Mouse (Mus musculus): Measurements from ENCODE around the gene Slc17a1. TPM values are rescaled to one million over a fixed set of nuclear protein-coding genes. Genes with fewer than 3 reads are reported as not detected.
A peak's percentile ranks its signal among the peaks of the same experiment; 100 is the strongest.

Slc17a1 gene
- polyA plus RNA-seq, 1 experiment from 2014 or later, result not detected

GRCm38 (mm10) chr13:23864711-23865110, 2.8 kb upstream of the Slc17a1 start:
- ATAC-seq (replicated peaks; ENCODE audit: insufficient number of reproducible peaks, insufficient read depth, low FRiP score, low read depth), result no peak
- Histone ChIP-seq H3K36me3 (no peaks in the 10 kb centered on the region), H3K27me3 (no peaks in the 10 kb centered on the region; the same call in 1 of the 2 replicates), H3K9me3 (replicated peaks) (no peaks in the 10 kb centered on the region), H3K4me1 (replicated peaks) (peaks cover 8% of the 10 kb centered on the region), H3K4me2 (no peak overlapping the region), H3K27ac (no peak overlapping the region), H3K4me3 (no peak overlapping the region), H3K9ac (no peak overlapping the region)
- WGBS, result 58% methylated on average over 9 of the region's 9 CpGs

GRCm38 (mm10) chr13:23866086-23866710, 1.4 kb upstream of the Slc17a1 start:
- H3K27me3 ChIP-seq, result no peaks in the 10 kb centered on the region
- H3K9me3 ChIP-seq (replicated peaks), result no peaks in the 10 kb centered on the region
- H3K36me3 ChIP-seq, result no peaks in the 10 kb centered on the region
- peaks cover 8% of the 10 kb centered on the region for H3K4me1 ChIP-seq (replicated peaks)
- peak overlapping the region; percentile 31 for H3K27ac ChIP-seq
- no peak overlapping the region for H3K4me2 ChIP-seq
- WGBS, result 57% methylated on average over 9 of the region's 9 CpGs
- ATAC-seq (replicated peaks; ENCODE audit: insufficient number of reproducible peaks, insufficient read depth, low FRiP score, low read depth), result peak; percentile 60; the same call in 1 of the 2 replicates
- no peak overlapping the region for H3K4me3 ChIP-seq
- H3K9ac ChIP-seq, result no peak overlapping the region; the same call in 1 of the 2 replicates

GRCm38 (mm10) chr13:23867000-23867399, 550 bp upstream of the Slc17a1 start:
- H3K4me3 ChIP-seq, result no peak overlapping the region
- no peak overlapping the region for H3K9ac ChIP-seq
- no peak overlapping the region for H3K27ac ChIP-seq
- H3K4me1 ChIP-seq (replicated peaks), result peaks cover 8% of the 10 kb centered on the region
- H3K9me3 ChIP-seq (replicated peaks), result no peaks in the 10 kb centered on the region
- H3K4me2 ChIP-seq, result no peak overlapping the region
- no peaks in the 10 kb centered on the region for H3K27me3 ChIP-seq
- H3K36me3 ChIP-seq, result no peaks in the 10 kb centered on the region
- no peak for ATAC-seq (replicated peaks; ENCODE audit: insufficient number of reproducible peaks, insufficient read depth, low FRiP score, low read depth)
- WGBS, result 76% methylated on average over 6 of the region's 6 CpGs

GRCm38 (mm10) chr13:23868790-23869533, 1.4 kb downstream of the Slc17a1 start:
- H3K4me2 ChIP-seq, result no peak overlapping the region
- ATAC-seq (replicated peaks; ENCODE audit: insufficient number of reproducible peaks, insufficient read depth, low FRiP score, low read depth), result no peak
- no peaks in the 10 kb centered on the region for H3K9me3 ChIP-seq (replicated peaks)
- no peak overlapping the region for H3K27ac ChIP-seq
- 74% methylated on average over 8 of the region's 8 CpGs for WGBS
- no peak overlapping the region for H3K9ac ChIP-seq
- peaks cover 8% of the 10 kb centered on the region for H3K4me1 ChIP-seq (replicated peaks)
- H3K36me3 ChIP-seq, result no peaks in the 10 kb centered on the region
- H3K4me3 ChIP-seq, result no peak overlapping the region
- H3K27me3 ChIP-seq, result no peaks in the 10 kb centered on the region

- H3K27me3 ChIP-seq, result no peaks in the 10 kb centered on the region
- 75% methylated on average over 3 of the region's 3 CpGs for WGBS
These were observed 2.4 kb downstream of the Slc17a1 start for GRCm38 (mm10) chr13:23869996-23870395.

GRCm38 (mm10) chr13:23873141-23873540, 5.6 kb downstream of the Slc17a1 start:
- Histone ChIP-seq H3K4me2 (no peak overlapping the region), H3K27me3 (no peaks in the 10 kb centered on the region), H3K4me3 (no peak overlapping the region), H3K9ac (no peak overlapping the region), H3K4me1 (replicated peaks) (no peaks in the 10 kb centered on the region), H3K9me3 (replicated peaks) (no peaks in the 10 kb centered on the region), H3K36me3 (no peaks in the 10 kb centered on the region), H3K27ac (no peak overlapping the region)
- WGBS, result 78% methylated on average over 5 of the region's 5 CpGs
- ATAC-seq (replicated peaks; ENCODE audit: insufficient number of reproducible peaks, insufficient read depth, low FRiP score, low read depth), result no peak

More at GRCm38 (mm10) chr13:23869996-23870395, 2.4 kb downstream of the Slc17a1 start:
- Histone ChIP-seq H3K4me3 (no peak overlapping the region), H3K9ac (no peak overlapping the region), H3K9me3 (replicated peaks) (no peaks in the 10 kb centered on the region), H3K4me1 (replicated peaks) (peaks cover 8% of the 10 kb centered on the region; the same call in 1 of the 2 replicates), H3K36me3 (no peaks in the 10 kb centered on the region), H3K4me2 (no peak overlapping the region), H3K27ac (no peak overlapping the region)
- ATAC-seq (replicated peaks; ENCODE audit: insufficient number of reproducible peaks, insufficient read depth, low FRiP score, low read depth), result no peak

- no peaks in the 10 kb centered on the region for H3K4me1 ChIP-seq (replicated peaks)
- no peak for ATAC-seq (replicated peaks; ENCODE audit: insufficient number of reproducible peaks, insufficient read depth, low FRiP score, low read depth)
- no peak overlapping the region for H3K27ac ChIP-seq
- 64% methylated on average over 3 of the region's 3 CpGs for WGBS
- no peak overlapping the region for H3K4me2 ChIP-seq
- H3K27me3 ChIP-seq, result no peaks in the 10 kb centered on the region
- no peak overlapping the region for H3K9ac ChIP-seq
- no peaks in the 10 kb centered on the region for H3K9me3 ChIP-seq (replicated peaks)
- H3K4me3 ChIP-seq, result no peak overlapping the region
- H3K36me3 ChIP-seq, result no peaks in the 10 kb centered on the region
These were observed 11.6 kb downstream of the Slc17a1 start for GRCm38 (mm10) chr13:23879106-23879505.

- no peak for ATAC-seq (replicated peaks; ENCODE audit: insufficient number of reproducible peaks, insufficient read depth, low FRiP score, low read depth)
- 75% methylated on average over 5 of the region's 5 CpGs for WGBS
These were observed 12.1 kb downstream of the Slc17a1 start for GRCm38 (mm10) chr13:23879636-23880035.

GRCm38 (mm10) chr13:23885540-23885939, 18.0 kb downstream of the Slc17a1 start:
- H3K27ac ChIP-seq, result no peak overlapping the region
- no peaks in the 10 kb centered on the region for H3K36me3 ChIP-seq
- WGBS, result 22% methylated on average over 2 of the region's 2 CpGs
- no peak overlapping the region for H3K4me3 ChIP-seq
- no peaks in the 10 kb centered on the region for H3K9me3 ChIP-seq (replicated peaks)
- H3K4me1 ChIP-seq (replicated peaks), result no peaks in the 10 kb centered on the region
- H3K27me3 ChIP-seq, result no peaks in the 10 kb centered on the region
- no peak overlapping the region for H3K9ac ChIP-seq
- ATAC-seq (replicated peaks; ENCODE audit: insufficient number of reproducible peaks, insufficient read depth, low FRiP score, low read depth), result no peak
- no peak overlapping the region for H3K4me2 ChIP-seq

More at GRCm38 (mm10) chr13:23879636-23880035, 12.1 kb downstream of the Slc17a1 start:
- Histone ChIP-seq H3K9me3 (replicated peaks) (no peaks in the 10 kb centered on the region), H3K9ac (no peak overlapping the region), H3K4me2 (no peak overlapping the region), H3K27ac (no peak overlapping the region), H3K27me3 (no peaks in the 10 kb centered on the region), H3K4me3 (no peak overlapping the region), H3K36me3 (no peaks in the 10 kb centered on the region), H3K4me1 (replicated peaks) (no peaks in the 10 kb centered on the region)

- Histone ChIP-seq H3K4me1 (replicated peaks) (no peaks in the 10 kb centered on the region), H3K4me2 (no peak overlapping the region), H3K27ac (no peak overlapping the region), H3K36me3 (no peaks in the 10 kb centered on the region), H3K9ac (no peak overlapping the region), H3K4me3 (no peak overlapping the region), H3K9me3 (replicated peaks) (no peaks in the 10 kb centered on the region), H3K27me3 (no peaks in the 10 kb centered on the region)
- 75% methylated on average over 3 of the region's 3 CpGs for WGBS
- no peak for ATAC-seq (replicated peaks; ENCODE audit: insufficient number of reproducible peaks, insufficient read depth, low FRiP score, low read depth)
These were observed 19.6 kb downstream of the Slc17a1 start for GRCm38 (mm10) chr13:23887026-23887725.

- WGBS, result 59% methylated on average over 6 of the region's 6 CpGs
- H3K9me3 ChIP-seq (replicated peaks), result no peaks in the 10 kb centered on the region
- no peak overlapping the region for H3K9ac ChIP-seq
- H3K4me2 ChIP-seq, result no peak overlapping the region
- H3K4me1 ChIP-seq (replicated peaks), result no peaks in the 10 kb centered on the region
- H3K36me3 ChIP-seq, result no peaks in the 10 kb centered on the region
- no peak overlapping the region for H3K27ac ChIP-seq
- ATAC-seq (replicated peaks; ENCODE audit: insufficient number of reproducible peaks, insufficient read depth, low FRiP score, low read depth), result no peak
- H3K4me3 ChIP-seq, result no peak overlapping the region
- no peaks in the 10 kb centered on the region for H3K27me3 ChIP-seq
These were observed 21.6 kb downstream of the Slc17a1 start for GRCm38 (mm10) chr13:23889011-23889605.
